ENCODE assay signal across 26 mouse cellular contexts in the genomic region with DNA sequence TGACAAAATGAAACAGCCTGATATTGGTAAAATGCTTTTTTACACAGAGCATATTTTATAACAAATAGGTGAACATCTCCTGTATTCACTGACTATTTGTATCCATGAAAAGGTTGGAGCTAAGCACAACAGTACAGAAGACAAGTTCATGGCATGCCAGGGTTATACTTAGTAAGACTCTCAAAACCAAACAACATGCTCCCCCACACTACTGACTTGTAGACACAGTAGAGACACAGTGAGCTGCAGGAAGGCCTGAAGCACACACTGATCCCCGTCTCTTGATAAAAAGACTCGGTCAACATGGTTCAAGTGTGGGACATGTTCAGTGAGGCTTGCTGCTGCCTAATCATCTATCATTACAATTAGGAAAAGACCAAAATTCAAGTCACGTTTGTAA.
"Had no signal": no experiment of that assay in that cellular context is flagged by ENCODE, and none has a peak within 500 bp of the region (broad histone marks: within the 10 kb centered on the region; RNA-seq: fewer than 3 reads in every experiment).

No protein-coding gene starts in this region.

- DNase-seq: cerebellum, adult 2 months; cerebellum, adult 8-10 months; cerebellum, adult 9-10 months; cerebellum, adult 9-11 months; cerebellum, postnatal 10 days; cerebellum, postnatal 14 days; cerebellum, postnatal 25 days; cerebellum, postnatal 36 days; embryo, embryonic 11 days; forebrain, postnatal 0 days; gastrocnemius, adult 2 months; gastrocnemius, postnatal 10 days; gastrocnemius, postnatal 14 days; gastrocnemius, postnatal 25 days; gastrocnemius, postnatal 36 days; heart, adult 18-20 months; heart, adult 2 months had no signal

- H3K9me3 ChIP-seq: embryonic facial prominence, embryonic 10.5 days; embryonic facial prominence, embryonic 12.5 days; embryonic facial prominence, embryonic 13.5 days; embryonic facial prominence, embryonic 15.5 days; forebrain, embryonic 10.5 days; forebrain, embryonic 12.5 days; forebrain, embryonic 13.5 days; forebrain, embryonic 15.5 days had no signal

- H3K4me1 ChIP-seq: embryonic facial prominence, embryonic 10.5 days; embryonic facial prominence, embryonic 12.5 days; embryonic facial prominence, embryonic 13.5 days; embryonic facial prominence, embryonic 15.5 days; forebrain, embryonic 10.5 days; forebrain, embryonic 12.5 days; forebrain, embryonic 13.5 days; forebrain, embryonic 15.5 days had no signal

- H3K9ac ChIP-seq: embryonic facial prominence, embryonic 12.5 days; embryonic facial prominence, embryonic 13.5 days; embryonic facial prominence, embryonic 15.5 days; forebrain, embryonic 12.5 days; forebrain, embryonic 13.5 days; forebrain, embryonic 15.5 days; forebrain, postnatal 0 days had no signal

- H3K27ac ChIP-seq: embryonic facial prominence, embryonic 10.5 days; embryonic facial prominence, embryonic 12.5 days; embryonic facial prominence, embryonic 13.5 days; embryonic facial prominence, embryonic 15.5 days; forebrain, embryonic 10.5 days; forebrain, embryonic 12.5 days; forebrain, embryonic 13.5 days; forebrain, embryonic 15.5 days; gastrocnemius, adult 2 months; heart, adult 2 months had no signal

- H3K27me3 ChIP-seq: embryonic facial prominence, embryonic 12.5 days; embryonic facial prominence, embryonic 13.5 days; embryonic facial prominence, embryonic 15.5 days; forebrain, embryonic 12.5 days; forebrain, embryonic 13.5 days; forebrain, embryonic 15.5 days had no signal

- H3K4me3 ChIP-seq: embryonic facial prominence, embryonic 10.5 days; embryonic facial prominence, embryonic 12.5 days; embryonic facial prominence, embryonic 13.5 days; embryonic facial prominence, embryonic 15.5 days; erythroblast, embryonic 14.5 days; forebrain, embryonic 10.5 days; forebrain, embryonic 12.5 days; forebrain, embryonic 13.5 days; forebrain, embryonic 15.5 days; gastrocnemius, adult 2 months; heart, adult 2 months had no signal
